Mouse (Mus musculus): Measurements from ENCODE around the gene Pp2d1. TPM values are rescaled to one million over a fixed set of nuclear protein-coding genes. Genes with fewer than 3 reads are reported as not detected.
A peak's percentile ranks its signal among the peaks of the same experiment; 100 is the strongest.

The Pp2d1 gene
- total and polyA plus RNA-seq, 3 experiments, result not detected

DNA sequence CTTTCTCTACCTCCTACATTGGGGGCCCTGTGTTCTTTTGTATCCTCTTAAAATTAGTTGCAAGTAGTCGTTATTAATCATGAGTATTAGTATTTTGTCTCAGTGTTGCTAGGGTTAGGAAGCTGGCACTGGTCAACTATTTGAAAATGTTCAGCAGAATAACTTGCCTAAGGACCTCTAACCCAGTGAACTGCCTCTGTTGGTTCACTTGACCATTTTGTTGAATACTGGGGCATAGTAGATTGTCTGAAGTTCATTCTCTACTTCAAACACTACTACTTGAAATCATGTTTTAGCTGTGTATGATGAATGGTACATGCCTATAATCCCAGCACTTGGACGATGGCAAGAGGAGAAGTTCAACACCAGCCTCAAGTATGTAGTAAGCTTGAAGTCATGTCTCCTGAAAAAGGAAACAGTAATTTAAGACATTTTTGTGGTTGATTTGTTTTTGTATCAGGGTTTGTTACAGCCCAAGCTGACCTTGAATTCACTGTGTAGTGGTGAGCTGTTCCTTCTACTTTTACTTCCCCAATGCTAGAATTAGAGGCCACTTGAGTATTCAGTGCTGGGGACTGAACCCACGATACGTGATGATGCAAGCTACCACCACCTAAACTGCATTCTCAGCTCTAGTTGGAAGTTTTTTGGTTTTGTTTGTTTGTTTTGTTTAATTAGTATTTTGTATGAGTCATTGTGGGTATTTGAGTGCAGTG, 50.8 kb downstream of the Pp2d1 start (continued):
- TF ChIP-seq ZMIZ1 (IDR thresholded peaks at IDR 0.05; ENCODE audit: low read depth, low read length) (no peak), USF2 (conservative IDR thresholded peaks at IDR 0.05; ENCODE audit: low read depth, low read length) (no peak), ZKSCAN1 (IDR thresholded peaks at IDR 0.05; ENCODE audit: borderline replicate concordance, low read depth, low read length) (no peak), POLR2AphosphoS2 (IDR thresholded peaks at IDR 0.05; ENCODE audit: low read depth, low read length) (no peak), HCFC1 (IDR thresholded peaks at IDR 0.05; ENCODE audit: low read depth, low read length) (no peak)

DNA sequence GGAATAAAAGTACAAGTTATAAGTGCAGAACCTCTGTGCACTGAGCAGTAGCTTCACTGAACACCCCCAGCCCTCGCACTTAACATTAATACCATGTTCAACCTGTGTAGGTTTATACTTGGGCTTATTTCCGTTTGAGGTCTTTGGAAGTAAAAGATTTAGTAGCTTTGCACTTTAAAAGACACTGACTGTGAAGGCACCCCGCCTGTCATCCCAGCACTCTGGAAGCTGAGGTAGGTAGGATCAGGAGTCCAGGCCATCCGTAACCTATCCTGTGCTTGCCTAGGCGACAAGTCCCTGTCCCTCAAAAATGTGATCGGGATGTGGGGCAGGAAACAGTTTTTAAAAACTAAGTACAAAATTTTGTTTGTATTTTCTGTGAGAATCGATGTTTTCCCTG, 58.8 kb downstream of the Pp2d1 start:
- in situ Hi-C loops (cut with MboI; ENCODE audit: low pct_ligation_motif_present, low pct_unique_long_range_greater_than_20kb, low sequenced_read_pairs), result no loop called here
- no peak for TF ChIP-seq ZC3H11A (IDR thresholded peaks at IDR 0.05; ENCODE audit: low read depth, low read length)
- no peak for TF ChIP-seq NRF1 (IDR thresholded peaks at IDR 0.05; ENCODE audit: low read depth, low read length)
- no peak for TF ChIP-seq USF2 (conservative IDR thresholded peaks at IDR 0.05; ENCODE audit: low read depth, low read length)
- Histone ChIP-seq H3K36me3 (replicated peaks in 1 of 2; ENCODE audit: control insufficient read depth in 1 of 2, insufficient read depth in 1 of 2, low read length in 1 of 2) (peaks cover 3 to 18% of the 10 kb centered on the region in 2 experiments), H3K9me3 (replicated peaks; ENCODE audit: low read length) (no peaks in the 10 kb centered on the region), H3K4me2 (ENCODE audit: insufficient read depth, low read depth, poor library complexity, severe bottlenecking) (peak overlapping the region; percentile 53), H3K9ac (ENCODE audit: insufficient read depth, low read depth) (peak overlapping the region; percentile 97), H3K27ac (ENCODE audit: insufficient read depth, low read depth) (no peak overlapping the region), H3K79me2 (replicated peaks; ENCODE audit: control insufficient read depth, extremely low read depth, insufficient read depth, poor library complexity, severe bottlenecking) (peaks cover 37% of the 10 kb centered on the region), H3K4me3 (replicated peaks in 1 of 3; ENCODE audit: low read depth in 2 of 3, low read length in 2 of 3, poor library complexity in 1 of 3) (peak overlapping the region; percentile 82 to 89 (median 84)), H3K4me1 (ENCODE audit: control insufficient read depth in 1 of 2, insufficient read depth in 2 of 2) (peaks cover 2 to 27% of the 10 kb centered on the region in 2 experiments; a peak in 2 of 4 replicates), H3K27me3 (replicated peaks) (no peaks in the 10 kb centered on the region)
- no peak for DNase-seq (ENCODE audit: extremely low read depth)
- dilution Hi-C loops (cut with MboI; ENCODE audit: extremely low pct_ligation_motif_present, extremely low pct_unique_long_range_greater_than_20kb, low sequenced_read_pairs), result no loop called here

DNA sequence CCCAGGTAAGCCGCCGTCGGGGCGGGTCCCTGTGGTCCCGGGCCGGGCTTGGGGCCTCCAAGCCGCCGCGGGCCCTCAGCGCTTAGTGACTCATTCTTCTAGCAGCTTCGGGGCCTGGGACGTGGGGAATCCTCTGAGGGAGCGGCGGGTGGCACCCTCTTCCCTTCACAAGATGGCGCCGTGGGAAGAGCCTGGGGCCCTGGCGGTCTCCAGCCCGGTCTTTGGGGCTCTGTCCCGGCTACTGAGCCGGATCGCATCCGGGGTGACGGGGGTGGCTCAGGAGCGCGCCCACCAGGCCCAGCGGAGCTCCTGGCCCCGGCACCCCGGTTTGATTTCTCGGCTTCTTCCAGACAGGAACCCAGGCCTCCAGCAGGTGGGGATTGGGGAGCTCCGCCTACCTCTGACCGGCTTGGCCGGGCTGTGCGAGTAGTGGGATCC, 59.6 kb downstream of the Pp2d1 start:
- Histone ChIP-seq H3K9ac (ENCODE audit: insufficient read depth, low read depth) (peak overlapping the region; percentile 97), H3K4me1 (ENCODE audit: control insufficient read depth in 1 of 2, insufficient read depth in 2 of 2) (peaks cover 2 to 27% of the 10 kb centered on the region in 2 experiments; a peak in 2 of 4 replicates), H3K27ac (ENCODE audit: insufficient read depth, low read depth) (peak overlapping the region; percentile 88), H3K27me3 (replicated peaks) (no peaks in the 10 kb centered on the region), H3K79me2 (replicated peaks; ENCODE audit: control insufficient read depth, extremely low read depth, insufficient read depth, poor library complexity, severe bottlenecking) (peaks cover 35% of the 10 kb centered on the region), H3K4me2 (ENCODE audit: insufficient read depth, low read depth, poor library complexity, severe bottlenecking) (peak overlapping the region; percentile 53; the same call in 1 of the 2 replicates), H3K9me3 (replicated peaks; ENCODE audit: low read length) (no peaks in the 10 kb centered on the region), H3K4me3 (replicated peaks in 1 of 3; ENCODE audit: low read depth in 2 of 3, low read length in 2 of 3, poor library complexity in 1 of 3) (peak overlapping the region; percentile 82 to 89 (median 84)), H3K36me3 (replicated peaks in 1 of 2; ENCODE audit: control insufficient read depth in 1 of 2, insufficient read depth in 1 of 2, low read length in 1 of 2) (peaks cover 3 to 11% of the 10 kb centered on the region in 2 experiments)
- dilution Hi-C loops (cut with MboI; ENCODE audit: extremely low pct_ligation_motif_present, extremely low pct_unique_long_range_greater_than_20kb, low sequenced_read_pairs), result no loop called here
- TF ChIP-seq MAX (IDR thresholded peaks at IDR 0.05; ENCODE audit: low read length) (no peak), SMC3 (IDR thresholded peaks at IDR 0.05; ENCODE audit: low read depth, low read length) (no peak), RCOR1 (conservative IDR thresholded peaks at IDR 0.05; ENCODE audit: low read depth, low read length) (no peak), ZNF384 (IDR thresholded peaks at IDR 0.05; ENCODE audit: low read depth, low read length) (no peak), MXI1 (IDR thresholded peaks at IDR 0.05; ENCODE audit: low read depth, low read length) (no peak), POLR2AphosphoS2 (IDR thresholded peaks at IDR 0.05; ENCODE audit: low read depth, low read length) (no peak), USF1 (IDR thresholded peaks at IDR 0.05; ENCODE audit: low read depth, low read length) (no peak), JUN (IDR thresholded peaks at IDR 0.05; ENCODE audit: insufficient read depth, low read depth, low read length) (no peak), SIN3A (IDR thresholded peaks at IDR 0.05; ENCODE audit: low read length) (no peak), JUND (conservative IDR thresholded peaks at IDR 0.05; ENCODE audit: low read depth, low read length) (no peak), GABPA (IDR thresholded peaks at IDR 0.05; ENCODE audit: insufficient replicate concordance, low read depth, low read length) (no peak), CTCF (conservative IDR thresholded peaks at IDR 0.05 in 1 of 2, IDR thresholded peaks at IDR 0.05 in 1 of 2; ENCODE audit: low read depth in 2 of 2, low read length in 2 of 2) (no peak), HCFC1 (IDR thresholded peaks at IDR 0.05; ENCODE audit: low read depth, low read length) (no peak), USF2 (conservative IDR thresholded peaks at IDR 0.05; ENCODE audit: low read depth, low read length) (no peak), ELF1 (IDR thresholded peaks at IDR 0.05; ENCODE audit: low read depth, low read length) (no peak), MEF2A (IDR thresholded peaks at IDR 0.05; ENCODE audit: borderline replicate concordance, low read depth, low read length) (no peak), TBP (conservative IDR thresholded peaks at IDR 0.05; ENCODE audit: low read depth, low read length) (no peak), CHD2 (IDR thresholded peaks at IDR 0.05; ENCODE audit: low read length) (no peak), UBTF (IDR thresholded peaks at IDR 0.05; ENCODE audit: low read depth, low read length) (no peak; the same call in 1 of the 2 replicates)
- peak; percentile 45 for DNase-seq (ENCODE audit: extremely low read depth)
- in situ Hi-C loops (cut with MboI; ENCODE audit: low pct_ligation_motif_present, low pct_unique_long_range_greater_than_20kb, low sequenced_read_pairs), result no loop called here

Data from CH12.LX (cell line).